Mouse (Mus musculus) lung, postnatal 14 days (tissue): Measurements from ENCODE around the gene Coro6.

Experiments
- DNase-seq: peaks from one replicate; pipeline ENCODE4 v3.0.0; 2021

Coro6 gene

GRCm38 (mm10) chr11:77462283-77463100 is at the start of gene Coro6:
Gene Coro6 (plus strand): TSS chr11:77462411.
- peak; percentile 82 for DNase-seq

DNA sequence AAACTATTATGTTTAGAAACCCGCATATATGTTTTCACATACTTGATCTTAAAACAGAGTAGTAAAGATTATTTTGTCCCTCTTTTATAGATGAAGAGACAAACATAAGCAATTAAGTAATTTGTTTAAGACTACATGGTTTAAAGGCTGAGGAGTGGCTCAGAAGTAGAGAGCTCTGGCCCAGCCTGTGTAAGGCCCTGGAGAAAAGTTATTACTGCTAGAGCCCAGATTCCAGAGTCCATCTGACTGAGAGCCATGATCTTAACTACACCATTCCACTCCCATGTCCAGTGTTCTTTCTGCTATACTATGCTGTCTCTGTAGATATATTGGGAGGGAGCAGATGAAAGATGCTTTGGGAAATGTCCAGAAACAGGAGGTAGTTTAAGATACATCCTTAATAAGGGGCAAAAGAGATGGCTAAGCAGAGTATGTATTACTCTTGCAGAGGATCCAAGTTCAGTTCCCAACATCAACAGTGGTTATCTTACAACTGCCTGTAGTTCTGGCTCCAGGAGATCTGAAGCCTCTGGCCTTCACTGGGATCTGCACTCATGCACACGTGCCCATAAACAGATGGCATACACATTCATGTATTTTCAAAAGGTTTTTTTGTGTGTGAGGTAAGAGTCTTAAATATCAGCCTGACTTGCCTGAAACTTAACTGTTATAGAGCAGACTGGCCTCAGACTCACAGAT is 47.9 kb upstream of the Coro6 start:
- DNase-seq = no peak

DNA sequence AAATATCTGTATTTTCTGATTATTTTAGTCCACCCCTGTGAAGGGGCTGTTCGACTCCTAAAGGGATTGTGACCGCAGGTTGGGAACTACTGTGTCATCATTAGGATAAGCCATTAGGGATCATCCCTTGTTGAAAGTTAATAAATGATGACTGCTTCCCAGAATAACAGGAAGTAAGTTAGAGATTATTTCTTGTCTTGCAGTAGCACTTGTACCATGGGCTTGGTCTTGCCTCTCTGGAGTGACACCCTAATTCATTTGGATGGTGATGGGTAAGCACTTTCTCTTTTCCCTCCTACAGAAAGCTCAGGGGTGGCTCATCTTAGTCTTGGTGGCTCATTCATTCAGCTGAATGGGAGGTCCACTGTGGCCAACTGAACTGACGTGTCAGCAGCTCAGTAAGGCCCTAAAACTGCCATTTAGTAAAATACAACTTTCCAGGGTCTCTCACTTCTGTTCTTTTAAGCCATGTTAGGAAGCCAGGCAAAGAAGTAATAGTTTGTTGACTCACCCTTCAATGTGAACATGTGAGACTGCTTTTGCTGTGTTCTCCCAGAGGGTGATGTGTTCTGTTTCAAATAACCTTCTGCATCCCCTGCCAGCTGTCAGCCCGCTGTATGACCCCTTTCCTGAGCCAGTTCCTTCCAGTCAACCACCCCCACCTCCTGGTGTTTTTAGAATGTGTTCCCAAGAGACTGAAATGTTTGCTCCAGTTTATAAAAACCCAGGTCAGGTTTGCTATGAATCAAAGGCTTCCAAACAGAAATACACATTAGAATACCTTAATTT is 45.8 kb upstream of the Coro6 start:
- peak; percentile 26 for DNase-seq

- no peak for DNase-seq
Observed at GRCm38 (mm10) chr11:77418021-77418420, 44.2 kb upstream of the Coro6 start.

DNA sequence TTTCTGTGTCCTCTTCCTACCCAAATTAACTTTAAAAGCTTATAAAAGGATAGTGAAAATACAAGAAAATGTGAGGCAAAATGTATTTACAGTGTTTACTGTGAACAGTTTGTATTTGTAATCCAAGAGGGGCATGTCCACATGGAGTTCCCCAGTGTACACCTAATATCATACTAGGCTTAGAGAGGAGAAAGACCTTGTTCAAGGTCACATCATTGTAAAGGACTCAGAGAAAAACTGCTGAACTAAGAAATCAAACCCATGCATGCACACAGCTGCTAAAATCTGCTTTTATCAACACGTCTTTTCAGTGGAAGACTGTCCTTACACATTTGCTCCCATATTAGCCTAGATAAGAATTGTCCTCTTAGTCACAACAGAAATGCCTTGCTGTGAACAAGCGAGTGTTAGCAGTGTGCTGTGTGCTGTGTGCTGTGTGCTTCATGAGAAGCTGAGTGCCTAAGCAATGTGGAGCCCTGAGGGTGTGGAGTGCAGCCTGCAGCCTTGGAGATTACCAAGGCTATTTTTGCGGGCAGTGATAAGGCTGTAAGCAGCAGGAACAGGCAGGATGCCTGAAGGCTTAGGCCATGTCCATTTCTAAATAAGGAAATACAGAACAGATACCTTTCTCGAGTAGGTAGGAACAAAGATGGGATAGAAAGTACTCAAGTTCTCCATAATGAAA is 38.9 kb upstream of the Coro6 start:
- DNase-seq = no peak

DNA sequence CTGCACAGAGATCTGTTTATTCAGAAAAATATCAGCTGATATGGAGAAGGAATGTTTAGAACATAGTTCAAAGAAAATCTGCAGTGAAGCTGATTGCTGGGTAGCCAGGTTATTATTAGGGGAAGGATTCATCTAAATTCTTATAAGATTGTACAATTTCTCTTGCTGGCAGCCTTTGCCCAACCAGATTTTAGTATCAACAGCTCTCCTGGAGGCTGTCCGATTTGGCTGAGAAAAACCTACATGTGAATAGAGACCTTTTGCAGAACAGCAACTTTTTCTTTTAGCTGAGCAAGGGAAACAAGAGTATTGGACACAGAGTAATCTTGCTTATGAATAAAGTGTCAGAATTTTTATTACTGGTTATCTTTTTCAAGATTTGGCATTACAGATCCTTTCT is 33.8 kb upstream of the Coro6 start:
- no peak for DNase-seq

DNA sequence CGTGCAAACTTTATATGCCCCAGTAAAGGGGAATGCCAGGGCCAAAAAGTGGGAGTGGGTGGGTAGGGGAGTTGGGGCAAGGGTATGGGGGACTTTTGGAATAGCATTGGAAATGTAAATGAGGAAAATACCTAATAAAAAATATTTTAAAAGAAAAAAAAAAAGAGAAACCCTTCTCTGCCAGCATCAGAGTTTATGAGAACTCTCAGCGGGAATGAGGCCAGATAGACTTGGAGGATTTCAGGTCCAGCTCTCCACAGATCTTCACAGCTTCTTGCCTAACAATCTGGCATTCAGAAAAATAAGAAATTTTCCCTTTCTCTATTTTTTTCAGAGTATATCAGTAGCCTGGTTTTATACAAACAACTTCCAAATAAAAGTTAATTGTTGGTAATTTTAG is 25.2 kb upstream of the Coro6 start:
- no peak for DNase-seq

- no peak for DNase-seq
Observed at GRCm38 (mm10) chr11:77440081-77440480, 22.1 kb upstream of the Coro6 start.

- DNase-seq = no peak
Observed at GRCm38 (mm10) chr11:77441020-77441419, 21.2 kb upstream of the Coro6 start.

DNA sequence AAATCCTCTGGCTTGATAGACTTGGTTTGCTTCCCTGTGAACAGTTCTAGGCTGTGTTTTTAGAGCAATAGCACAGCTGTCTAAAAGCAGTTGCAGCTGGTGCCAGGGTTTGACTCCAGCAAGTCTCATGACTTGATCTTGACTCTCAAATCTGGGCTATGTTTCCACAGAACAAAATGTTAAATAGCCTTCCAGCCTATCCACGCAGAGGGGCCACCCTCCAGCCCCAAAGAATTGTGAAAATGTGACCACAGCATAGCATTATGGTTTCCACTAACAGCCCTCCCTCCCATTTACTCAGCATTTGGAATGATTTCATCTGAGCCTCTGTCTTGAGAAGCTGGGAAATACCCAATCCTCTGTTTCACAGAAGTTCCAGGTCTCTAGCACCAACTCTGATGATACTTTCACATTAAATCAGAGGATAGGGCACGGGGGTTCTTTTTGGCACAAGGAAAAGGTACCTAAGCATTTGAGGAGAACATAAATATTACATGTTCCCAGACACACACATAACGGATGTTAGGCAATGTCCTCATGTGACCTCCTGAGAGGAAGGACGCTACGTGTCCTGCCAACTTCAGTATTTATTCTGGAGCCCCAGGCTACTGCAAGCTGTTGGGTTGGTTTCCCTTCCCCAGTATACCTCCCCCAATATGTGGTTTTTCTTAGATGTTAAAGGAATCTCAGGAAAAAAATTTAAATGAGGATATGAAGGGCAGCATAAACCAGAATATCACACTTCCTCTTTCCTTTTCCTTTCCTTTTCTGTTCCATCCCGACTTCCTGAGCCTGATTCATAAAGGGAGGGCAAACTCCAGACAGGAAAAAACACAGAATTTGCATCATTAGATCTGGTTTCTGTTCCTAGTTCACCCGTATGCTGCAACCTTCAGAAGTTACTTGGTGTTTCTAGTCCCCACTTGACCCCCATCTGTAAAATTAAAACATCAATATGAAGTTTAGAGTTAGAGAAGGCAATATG is 19.7 kb upstream of the Coro6 start:
- peak; percentile 68 for DNase-seq

DNA sequence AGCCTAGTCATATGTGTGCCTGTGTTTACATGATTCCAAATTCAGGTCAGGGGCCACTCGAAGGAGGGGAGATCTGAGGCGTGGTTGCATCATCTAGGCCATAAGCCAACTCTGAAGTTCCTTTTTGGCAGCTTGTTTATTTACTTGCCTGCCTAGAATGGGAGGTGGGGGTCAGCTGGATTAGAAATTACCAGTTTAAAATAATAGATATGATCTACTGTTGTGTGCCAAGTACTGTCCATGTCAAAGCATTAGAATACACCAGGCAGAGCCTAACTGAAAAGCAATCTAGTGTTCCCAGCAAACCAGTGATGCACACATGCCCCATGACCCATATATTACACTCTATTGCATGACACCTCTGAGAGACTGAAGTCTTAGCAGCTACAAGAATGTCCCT is 17.3 kb upstream of the Coro6 start:
- DNase-seq = peak; percentile 80

- peak; percentile 65 for DNase-seq
Observed at GRCm38 (mm10) chr11:77446628-77447041, 15.6 kb upstream of the Coro6 start.

GRCm38 (mm10) chr11:77449224-77449623 is 13.0 kb upstream of the Coro6 start:
- no peak for DNase-seq

DNA sequence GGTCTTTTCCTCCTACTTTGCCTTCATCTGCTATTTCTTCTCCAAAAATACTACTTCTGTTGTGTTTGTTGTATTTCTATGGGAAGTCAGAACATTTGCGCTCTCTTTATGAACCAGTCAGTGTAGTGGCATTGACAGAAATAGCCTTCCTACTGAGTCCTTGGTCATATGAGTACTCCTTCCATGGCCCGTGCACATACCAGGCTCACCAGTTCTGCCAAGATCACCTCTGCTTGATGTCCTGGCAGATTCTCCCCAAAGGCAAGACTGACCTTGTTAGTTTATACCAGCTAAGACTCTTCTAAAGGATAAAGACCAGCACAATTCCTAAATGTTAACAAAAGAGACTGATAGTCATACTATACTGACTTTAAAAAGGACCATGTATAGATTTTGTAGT is 10.5 kb upstream of the Coro6 start:
- DNase-seq = no peak

GRCm38 (mm10) chr11:77453388-77453787 is 8.8 kb upstream of the Coro6 start:
- DNase-seq = no peak

- no peak for DNase-seq
Observed at GRCm38 (mm10) chr11:77455770-77456510, 6.3 kb upstream of the Coro6 start.

DNA sequence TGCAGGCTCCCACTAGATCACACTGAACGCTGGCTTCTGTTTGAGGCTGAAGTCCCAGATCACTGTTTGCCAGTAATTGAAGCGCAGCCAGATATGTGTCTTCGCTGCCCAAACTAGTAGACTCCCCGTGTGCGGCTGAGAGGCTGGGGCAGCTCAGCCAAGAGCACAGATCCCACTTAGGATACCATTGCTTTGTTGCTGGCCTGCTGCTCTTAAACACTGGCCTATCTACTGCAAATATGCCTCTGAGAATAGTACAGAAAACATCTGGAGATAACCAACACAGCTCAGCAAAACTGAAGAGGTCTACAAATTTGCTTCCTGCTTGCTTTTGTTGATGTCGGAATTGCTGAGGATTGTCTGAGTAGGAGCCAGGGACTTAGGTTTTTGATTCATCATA is 5.3 kb upstream of the Coro6 start:
- DNase-seq = peak; percentile 43

- no peak for DNase-seq
Observed at GRCm38 (mm10) chr11:77461856-77462255, 355 bp upstream of the Coro6 start.

GRCm38 (mm10) chr11:77463101-77463445 is 862 bp downstream of the Coro6 start:
- DNase-seq = no peak

GRCm38 (mm10) chr11:77463786-77464185 is 1.6 kb downstream of the Coro6 start:
- DNase-seq = no peak

DNA sequence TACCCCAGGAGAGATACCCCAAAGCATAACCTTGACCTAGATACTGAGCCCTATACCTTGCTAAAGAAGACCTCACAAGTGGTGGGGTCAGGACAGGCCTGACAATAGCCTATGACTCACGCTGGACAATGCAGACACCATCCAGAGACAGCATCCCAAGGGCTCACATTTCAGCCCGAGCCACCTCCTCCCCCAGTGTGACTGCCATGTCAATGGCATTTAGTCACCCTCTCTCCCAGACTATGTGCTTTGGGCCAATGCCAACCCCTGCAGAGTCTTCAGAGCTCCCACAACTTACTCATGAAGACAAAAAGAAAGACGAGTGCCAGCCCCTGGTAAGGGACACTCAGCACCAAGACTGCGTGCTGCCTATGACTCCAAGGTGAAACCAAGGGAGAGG is 2.5 kb downstream of the Coro6 start:
- no peak for DNase-seq
